Mouse (Mus musculus) embryonic fibroblast, embryonic 13.5 days (primary cell): ENCODE results near the gene Tax1bp1.

Experiments
- CTCF ChIP-seq: IDR thresholded peaks from 2 replicates; pipeline ENCODE4 v1.5.1; 2011; ENCODE audit warnings: mild to moderate bottlenecking, control low read depth, low read length, moderate library complexity, borderline replicate concordance; ENCODE audit not compliant: insufficient read depth
- POLR2A ChIP-seq: IDR thresholded peaks from 2 replicates; pipeline ENCODE4 v1.6.1; 2011; ENCODE audit warnings: low read depth, mild to moderate bottlenecking, control low read depth, low read length, moderate library complexity

GRCm38 (mm10) chr6:52752832-52753231 is 39.3 kb downstream of the Tax1bp1 start:
- TF ChIP-seq CTCF (no peak), POLR2A (no peak)
